Mouse (Mus musculus): ENCODE results near the gene Desi1. TPM values are rescaled to one million over a fixed set of nuclear protein-coding genes. Genes with fewer than 3 reads are reported as not detected.
A peak's percentile ranks its signal among the peaks of the same experiment; 100 is the strongest.

Desi1 gene
- polyA plus RNA-seq, 1 experiment from 2014 or later, result 28.4 TPM

DNA sequence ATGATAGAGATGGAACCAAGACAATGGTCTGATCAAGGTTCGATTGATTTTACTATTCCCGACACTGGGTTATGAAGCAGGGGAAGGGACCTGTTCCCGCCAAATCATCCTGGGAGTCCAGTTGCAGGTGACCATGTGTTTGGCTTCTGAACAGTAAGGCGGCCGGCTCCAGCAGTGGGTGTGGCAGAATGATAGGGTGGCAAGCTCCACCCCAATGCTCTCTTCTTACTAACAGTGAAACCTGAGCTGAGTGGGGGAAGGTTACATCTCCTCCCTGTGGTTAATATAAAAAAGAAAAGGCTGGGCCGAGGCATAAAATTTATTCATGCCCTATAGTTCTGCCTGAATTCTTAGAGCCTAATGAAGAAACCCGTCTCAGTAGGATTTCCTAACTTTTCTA lies 64.5 kb downstream of the Desi1 start:
- WGBS, result 41% methylated on average over 7 of the region's 7 CpGs
- no peak overlapping the region for H3K4me2 ChIP-seq (replicated peaks; ENCODE audit: low read depth, low read length)
- no peaks in the 10 kb centered on the region for H3K27me3 ChIP-seq (ENCODE audit: insufficient read depth, low read length)
- H3K9ac ChIP-seq (replicated peaks; ENCODE audit: low read length), result no peak overlapping the region
- H3K36me3 ChIP-seq (ENCODE audit: insufficient read depth, low read length), result no peaks in the 10 kb centered on the region
- H3K9me3 ChIP-seq (ENCODE audit: low read length), result peaks cover 9% of the 10 kb centered on the region
- ATAC-seq (ENCODE audit: low FRiP score, low TSS enrichment), result no peak
- no peak overlapping the region for H3K4me3 ChIP-seq (ENCODE audit: low read length)
- no peaks in the 10 kb centered on the region for H3K4me1 ChIP-seq (ENCODE audit: insufficient read depth, low read length)
- H3K27ac ChIP-seq (ENCODE audit: low read length), result no peak overlapping the region; the same call in 1 of the 2 replicates

DNA sequence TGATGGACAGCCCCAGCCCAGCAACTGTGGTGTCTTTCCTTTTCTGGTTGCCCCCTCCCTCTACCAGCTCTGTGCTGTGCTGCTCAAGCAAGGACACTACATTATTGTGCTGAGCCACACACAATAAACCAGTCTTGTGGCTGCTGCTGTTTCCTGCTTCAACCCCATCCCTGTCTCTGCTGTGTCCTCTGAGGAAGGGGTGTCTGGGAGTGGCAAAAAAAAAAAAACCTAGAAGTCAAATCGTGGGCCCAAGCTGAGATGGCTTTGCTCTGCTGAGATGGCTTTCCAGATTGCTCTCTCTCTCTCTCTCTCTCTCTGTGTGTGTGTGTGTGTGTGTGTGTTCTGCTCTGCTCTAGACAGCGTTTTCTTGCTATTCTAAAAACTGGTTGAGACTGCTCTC lies 65.2 kb downstream of the Desi1 start:
- Histone ChIP-seq H3K27me3 (ENCODE audit: insufficient read depth, low read length) (no peaks in the 10 kb centered on the region), H3K4me3 (ENCODE audit: low read length) (no peak overlapping the region), H3K9ac (replicated peaks; ENCODE audit: low read length) (no peak overlapping the region), H3K27ac (ENCODE audit: low read length) (no peak overlapping the region), H3K36me3 (ENCODE audit: insufficient read depth, low read length) (no peaks in the 10 kb centered on the region), H3K4me2 (replicated peaks; ENCODE audit: low read depth, low read length) (no peak overlapping the region), H3K4me1 (ENCODE audit: insufficient read depth, low read length) (no peaks in the 10 kb centered on the region), H3K9me3 (ENCODE audit: low read length) (peaks cover 9% of the 10 kb centered on the region)
- 57% methylated on average over 2 of the region's 2 CpGs for WGBS
- no peak for ATAC-seq (ENCODE audit: low FRiP score, low TSS enrichment)

DNA sequence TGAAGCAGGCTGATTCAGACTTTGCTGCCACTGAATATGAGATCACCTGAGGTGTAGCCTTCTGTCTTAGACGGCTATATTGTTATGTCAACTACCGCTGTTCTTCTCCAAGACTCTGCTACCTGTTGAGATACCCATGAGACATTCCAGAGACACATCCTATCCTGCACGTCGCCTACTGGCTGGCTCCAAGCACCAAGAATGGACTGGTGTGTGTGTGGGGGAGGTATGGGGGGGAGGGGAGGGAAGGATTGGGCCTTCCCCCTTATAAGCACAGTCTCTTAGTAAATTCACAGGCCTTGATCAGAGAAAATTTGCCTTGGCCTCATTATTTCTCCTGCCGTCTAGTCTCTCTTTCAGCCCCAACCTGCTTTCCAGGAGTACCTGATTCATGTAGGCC lies 65.8 kb downstream of the Desi1 start:
- ATAC-seq (ENCODE audit: low FRiP score, low TSS enrichment), result no peak
- WGBS, result 88% methylated on average over 5 of the region's 5 CpGs
- Histone ChIP-seq H3K4me3 (ENCODE audit: low read length) (no peak overlapping the region), H3K4me2 (replicated peaks; ENCODE audit: low read depth, low read length) (no peak overlapping the region), H3K4me1 (ENCODE audit: insufficient read depth, low read length) (no peaks in the 10 kb centered on the region), H3K27me3 (ENCODE audit: insufficient read depth, low read length) (no peaks in the 10 kb centered on the region), H3K36me3 (ENCODE audit: insufficient read depth, low read length) (no peaks in the 10 kb centered on the region), H3K9me3 (ENCODE audit: low read length) (peaks cover 5% of the 10 kb centered on the region), H3K27ac (ENCODE audit: low read length) (no peak overlapping the region), H3K9ac (replicated peaks; ENCODE audit: low read length) (no peak overlapping the region)

DNA sequence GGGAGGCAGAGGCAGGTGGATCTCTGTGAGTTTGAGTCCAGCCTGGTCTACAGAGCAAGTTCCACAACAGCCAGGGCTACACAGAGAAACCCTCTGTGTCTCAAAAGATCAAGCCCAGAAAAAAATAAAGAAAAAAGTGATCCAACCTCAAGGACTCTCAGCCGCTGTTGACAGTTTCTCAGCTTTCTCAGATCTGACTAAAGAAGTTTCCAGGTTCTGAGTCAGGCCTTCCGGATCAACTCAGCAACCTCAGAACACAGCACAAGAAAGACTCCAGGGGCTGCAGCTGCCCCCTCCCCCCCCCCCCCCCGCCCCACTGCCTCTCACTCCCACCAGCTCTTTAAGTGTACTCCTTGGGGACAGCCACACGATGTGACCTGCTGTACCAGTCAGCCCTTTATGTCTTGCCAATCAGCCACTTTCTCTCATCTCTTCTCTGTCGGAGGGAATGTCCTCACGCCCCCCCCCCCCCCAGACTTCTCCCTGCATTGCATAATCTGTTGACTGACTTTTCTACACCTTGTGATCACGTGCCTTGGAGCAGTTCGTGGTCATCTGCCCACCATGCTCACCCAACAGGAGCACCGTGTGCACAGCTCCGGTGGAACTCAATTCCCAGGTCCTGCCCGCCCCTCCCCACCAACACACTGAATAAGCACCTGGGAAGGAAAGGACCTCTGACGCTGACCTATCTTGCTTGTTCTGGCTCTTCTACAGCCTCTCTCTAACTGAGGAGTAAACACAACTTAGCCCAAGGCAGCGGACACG lies 67.4 kb downstream of the Desi1 start:
- Histone ChIP-seq H3K27ac (ENCODE audit: low read length) (no peak overlapping the region), H3K36me3 (ENCODE audit: insufficient read depth, low read length) (no peaks in the 10 kb centered on the region), H3K27me3 (ENCODE audit: insufficient read depth, low read length) (no peaks in the 10 kb centered on the region), H3K4me2 (replicated peaks; ENCODE audit: low read depth, low read length) (no peak overlapping the region), H3K9me3 (ENCODE audit: low read length) (no peaks in the 10 kb centered on the region), H3K4me3 (ENCODE audit: low read length) (no peak overlapping the region), H3K4me1 (ENCODE audit: insufficient read depth, low read length) (no peaks in the 10 kb centered on the region), H3K9ac (replicated peaks; ENCODE audit: low read length) (no peak overlapping the region)
- WGBS, result 80% methylated on average over 12 of the region's 14 CpGs
- ATAC-seq (ENCODE audit: low FRiP score, low TSS enrichment), result no peak

DNA sequence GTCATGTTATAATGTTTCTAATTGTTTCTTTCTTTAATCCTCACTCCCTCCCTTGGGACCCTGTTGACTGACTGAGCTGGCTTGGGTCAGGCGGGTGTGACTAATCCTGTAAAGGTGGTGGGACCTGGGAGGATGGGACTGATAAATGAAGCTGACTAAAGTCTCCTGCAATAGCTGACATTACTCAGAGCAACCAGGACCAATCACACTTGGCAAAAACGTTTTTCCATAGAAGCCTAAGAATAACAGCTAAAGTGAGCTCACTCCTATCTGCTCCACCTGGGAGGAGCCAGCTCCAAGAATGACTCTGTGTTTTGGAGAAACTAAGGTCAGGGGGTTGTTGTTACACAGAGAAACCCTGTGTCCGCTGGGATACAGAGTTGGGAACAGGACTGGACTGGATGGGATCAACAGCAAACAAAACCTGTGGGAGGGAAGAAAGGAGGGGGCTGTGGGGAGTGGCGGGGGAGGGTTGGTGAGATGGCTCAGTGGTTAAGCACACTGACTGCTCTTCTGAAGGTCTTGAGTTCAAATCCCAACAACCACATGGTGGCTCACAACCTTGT lies 68.6 kb downstream of the Desi1 start:
- Histone ChIP-seq H3K36me3 (ENCODE audit: insufficient read depth, low read length) (no peaks in the 10 kb centered on the region), H3K27ac (ENCODE audit: low read length) (no peak overlapping the region), H3K9ac (replicated peaks; ENCODE audit: low read length) (no peak overlapping the region), H3K4me1 (ENCODE audit: insufficient read depth, low read length) (no peaks in the 10 kb centered on the region), H3K9me3 (ENCODE audit: low read length) (no peaks in the 10 kb centered on the region), H3K4me3 (ENCODE audit: low read length) (no peak overlapping the region), H3K4me2 (replicated peaks; ENCODE audit: low read depth, low read length) (no peak overlapping the region), H3K27me3 (ENCODE audit: insufficient read depth, low read length) (no peaks in the 10 kb centered on the region)
- no peak for ATAC-seq (ENCODE audit: low FRiP score, low TSS enrichment)
- 67% methylated on average over 4 of the region's 4 CpGs for WGBS

DNA sequence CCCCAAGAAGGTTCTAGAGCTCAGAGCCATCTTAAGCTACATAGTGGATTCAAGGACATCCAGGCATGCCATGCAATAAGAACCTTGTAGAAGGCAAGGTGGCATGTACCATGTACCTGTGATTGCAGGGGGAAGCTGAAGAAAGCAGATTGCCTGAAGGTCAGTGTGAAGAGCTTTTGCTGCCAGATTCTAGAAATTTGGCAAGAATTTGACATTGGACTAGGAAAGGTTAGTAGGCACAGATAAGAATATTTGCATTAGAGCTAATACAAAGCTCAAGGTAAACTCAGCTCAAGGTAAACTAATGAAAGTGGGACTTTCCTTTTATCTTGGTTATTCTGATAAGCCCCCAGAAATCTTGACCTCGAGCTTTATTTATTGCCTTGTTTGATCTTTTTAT lies 69.4 kb downstream of the Desi1 start:
- Histone ChIP-seq H3K9ac (replicated peaks; ENCODE audit: low read length) (no peak overlapping the region), H3K4me2 (replicated peaks; ENCODE audit: low read depth, low read length) (no peak overlapping the region), H3K9me3 (ENCODE audit: low read length) (no peaks in the 10 kb centered on the region), H3K27me3 (ENCODE audit: insufficient read depth, low read length) (no peaks in the 10 kb centered on the region), H3K4me1 (ENCODE audit: insufficient read depth, low read length) (0 out of 2 replicates have a peak, but pooled peaks cover 4% of the 10 kb centered on the region), H3K36me3 (ENCODE audit: insufficient read depth, low read length) (no peaks in the 10 kb centered on the region), H3K4me3 (ENCODE audit: low read length) (no peak overlapping the region), H3K27ac (ENCODE audit: low read length) (no peak overlapping the region)
- 39% methylated on average over 1 of the region's 1 CpGs for WGBS
- ATAC-seq (ENCODE audit: low FRiP score, low TSS enrichment), result no peak

DNA sequence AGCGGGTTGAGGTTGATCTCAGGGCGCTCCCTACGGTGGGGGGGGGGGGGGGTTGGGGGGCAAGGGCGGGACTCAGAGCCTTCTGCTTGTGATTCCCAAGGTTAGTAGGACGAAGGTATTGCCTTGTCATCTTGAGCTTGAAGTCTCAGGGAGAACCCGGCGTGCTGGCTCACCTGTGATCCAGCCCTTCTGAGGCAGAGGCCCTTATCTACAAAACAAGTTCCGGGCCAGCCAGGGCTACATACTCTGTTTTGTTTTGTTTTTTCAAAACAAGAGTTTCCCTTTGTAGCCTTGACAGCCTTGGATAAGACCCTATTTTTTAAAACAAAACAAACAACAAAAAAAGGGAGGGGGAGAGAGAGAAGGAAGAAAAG lies 72.6 kb downstream of the Desi1 start:
- no peak for ATAC-seq (ENCODE audit: low FRiP score, low TSS enrichment)
- no peaks in the 10 kb centered on the region for H3K9me3 ChIP-seq (ENCODE audit: low read length)
- no peaks in the 10 kb centered on the region; the same call in 1 of the 2 replicates for H3K36me3 ChIP-seq (ENCODE audit: insufficient read depth, low read length)
- H3K27ac ChIP-seq (ENCODE audit: low read length), result no peak overlapping the region
- H3K4me1 ChIP-seq (ENCODE audit: insufficient read depth, low read length), result 0 out of 2 replicates have a peak, but pooled peaks cover 4% of the 10 kb centered on the region
- 2% methylated on average over 8 of the region's 8 CpGs for WGBS
- H3K4me2 ChIP-seq (replicated peaks; ENCODE audit: low read depth, low read length), result peak overlapping the region; percentile 99
- no peaks in the 10 kb centered on the region for H3K27me3 ChIP-seq (ENCODE audit: insufficient read depth, low read length)
- peak overlapping the region; percentile 51 for H3K9ac ChIP-seq (replicated peaks; ENCODE audit: low read length)
- H3K4me3 ChIP-seq (ENCODE audit: low read length), result peak overlapping the region; percentile 58

DNA sequence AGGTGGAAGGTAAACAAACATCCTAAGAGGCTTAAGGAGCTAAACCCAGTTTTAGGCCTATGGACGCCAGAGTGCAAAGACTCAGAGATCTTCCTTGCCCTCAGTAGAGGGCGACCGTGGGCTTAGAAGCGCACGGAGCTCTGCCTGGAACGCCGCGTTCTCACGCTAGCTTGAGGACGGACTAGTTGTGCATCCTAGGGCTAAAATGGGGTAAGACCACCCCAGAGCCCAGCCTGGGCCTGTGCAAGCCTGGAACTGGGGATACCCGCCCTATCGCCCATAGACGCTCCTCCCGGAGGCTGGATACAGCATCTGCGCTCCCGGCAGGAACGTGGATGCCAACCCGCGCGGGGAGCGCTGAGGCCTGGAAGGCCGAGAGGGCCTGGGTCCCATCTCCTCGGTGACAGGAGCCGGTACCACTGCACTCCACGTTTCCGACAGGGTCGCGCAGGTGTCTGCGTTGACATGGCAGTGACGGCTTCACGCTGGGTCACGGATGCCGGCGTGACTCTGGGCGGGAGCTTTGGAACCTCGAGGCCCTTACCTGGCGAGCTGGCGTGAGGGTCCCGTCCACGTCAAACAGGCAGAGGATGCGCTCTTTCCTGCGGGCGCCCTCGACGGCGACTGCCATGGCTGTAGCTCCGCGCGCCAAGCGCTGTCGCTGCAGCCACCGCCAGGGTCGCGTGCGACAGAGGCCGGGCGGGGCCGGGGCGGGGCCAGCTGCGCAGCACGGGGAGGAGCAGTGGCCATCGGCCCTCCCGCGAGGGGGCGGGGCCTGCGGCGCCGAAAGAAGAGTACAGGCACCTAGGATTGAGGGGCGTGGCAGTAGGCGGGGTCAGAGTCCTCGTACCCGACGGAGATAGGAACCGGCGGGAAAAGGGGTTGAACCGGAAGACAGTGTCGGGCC lies 73.2 kb downstream of the Desi1 start, which contains the start of gene Pmm1:
Gene Pmm1, minus strand, starts transcription at position 760 of the 907 bp plus-strand sequence.
- Histone ChIP-seq H3K27ac (ENCODE audit: low read length) (peak within 1 kb of the TSS; percentile 43), H3K4me1 (ENCODE audit: insufficient read depth, low read length) (0 out of 2 replicates have a peak, but pooled peaks cover 4% of the 10 kb centered on the region), H3K9me3 (ENCODE audit: low read length) (no peaks in the 10 kb centered on the region), H3K27me3 (ENCODE audit: insufficient read depth, low read length) (no peaks in the 10 kb centered on the region), H3K4me3 (ENCODE audit: low read length) (peak within 1 kb of the TSS; percentile 58), H3K4me2 (replicated peaks; ENCODE audit: low read depth, low read length) (peak within 1 kb of the TSS; percentile 99), H3K36me3 (ENCODE audit: insufficient read depth, low read length) (peaks cover under 1% of the 10 kb centered on the region; the same call in 1 of the 2 replicates), H3K9ac (replicated peaks; ENCODE audit: low read length) (peak within 1 kb of the TSS; percentile 65)
- WGBS, result under 1% methylated on average over 77 of the region's 77 CpGs
- ATAC-seq (ENCODE audit: low FRiP score, low TSS enrichment), result peak; percentile 97

DNA sequence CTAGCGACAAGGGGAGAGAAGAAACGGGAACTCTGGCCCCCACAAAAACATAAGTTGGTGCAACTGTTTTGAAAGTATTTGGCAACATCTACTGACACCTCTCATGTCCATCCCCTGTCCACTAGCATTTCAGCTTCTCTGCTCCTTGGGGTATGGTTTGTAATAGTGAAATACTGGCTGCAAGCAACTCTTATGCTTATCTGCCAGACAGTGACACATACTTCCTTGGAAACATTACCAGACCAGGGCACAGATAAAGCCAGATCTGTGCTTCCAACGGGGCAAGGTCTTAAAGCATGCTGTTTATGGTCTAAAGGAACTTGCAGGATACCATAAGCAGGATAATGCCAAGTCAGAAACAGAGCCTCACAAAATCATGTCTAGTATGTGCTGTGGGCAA lies 74.8 kb downstream of the Desi1 start:
- no peak for ATAC-seq (ENCODE audit: low FRiP score, low TSS enrichment)
- Histone ChIP-seq H3K9me3 (ENCODE audit: low read length) (no peaks in the 10 kb centered on the region), H3K27me3 (ENCODE audit: insufficient read depth, low read length) (no peaks in the 10 kb centered on the region), H3K4me3 (ENCODE audit: low read length) (no peak overlapping the region), H3K36me3 (ENCODE audit: insufficient read depth, low read length) (peaks cover 14% of the 10 kb centered on the region; the same call in 1 of the 2 replicates), H3K4me1 (ENCODE audit: insufficient read depth, low read length) (0 out of 2 replicates have a peak, but pooled peaks cover 4% of the 10 kb centered on the region), H3K9ac (replicated peaks; ENCODE audit: low read length) (no peak overlapping the region), H3K27ac (ENCODE audit: low read length) (no peak overlapping the region), H3K4me2 (replicated peaks; ENCODE audit: low read depth, low read length) (no peak overlapping the region)
- WGBS, result 93% methylated on average over 3 of the region's 3 CpGs

Measured in kidney, embryonic 16.5 days (tissue).